Comparison of ENCODE assay signal across 9 mouse cellular contexts in the genomic region with DNA sequence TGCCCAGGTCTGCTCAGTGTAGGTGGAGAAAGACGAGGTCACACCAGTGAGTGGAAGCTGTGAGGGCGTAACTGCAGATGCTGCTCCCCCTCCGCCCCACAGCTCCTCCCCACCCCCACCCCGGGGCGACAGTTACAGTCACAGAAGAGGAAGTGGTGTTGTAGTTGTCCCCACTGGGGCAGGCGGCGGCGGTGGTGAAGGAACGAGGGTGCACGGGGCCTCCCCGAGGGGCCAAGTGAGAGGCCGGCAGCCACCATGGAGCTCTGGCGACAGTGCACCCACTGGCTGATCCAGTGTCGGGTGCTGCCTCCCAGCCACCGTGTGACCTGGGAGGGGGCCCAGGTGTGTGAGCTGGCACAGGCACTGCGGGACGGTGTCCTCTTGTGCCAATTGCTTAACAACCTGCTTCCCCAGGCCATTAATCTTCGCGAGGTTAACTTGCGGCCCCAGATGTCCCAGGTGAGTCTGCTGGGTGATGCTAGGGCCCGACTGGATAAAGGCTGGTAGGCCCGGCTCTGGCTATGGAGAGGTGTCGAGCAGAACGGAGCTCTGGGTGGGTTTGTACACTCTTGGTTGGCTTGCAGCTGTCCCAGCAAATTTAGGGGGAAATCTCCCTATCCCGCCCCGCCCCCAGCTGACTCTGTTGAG. TPM values are rescaled to one million over a fixed set of nuclear protein-coding genes. Genes with fewer than 3 reads are reported as not detected.
DNase-seq lines count a peak whose midpoint lies in the region; ATAC-seq and TF ChIP-seq lines count a peak whose summit lies in the region.
"Had no signal": no experiment of that assay in that cellular context is flagged by ENCODE, and none has a peak within 500 bp of the region (broad histone marks: within the 10 kb centered on the region; RNA-seq: fewer than 3 reads in every experiment).

TSS of gene Vav1 (plus strand) at position 158 of the 648 bp plus-strand sequence.

- no peak for TF ChIP-seq CTCF in midbrain, postnatal 0 days (IDR thresholded peaks at IDR 0.05)

- peak within 1 kb of the TSS; percentile 6; the same call in 1 of the 2 replicates for H3K4me2 ChIP-seq in heart, embryonic 15.5 days
- H3K4me2 ChIP-seq in midbrain, postnatal 0 days (ENCODE audit: low read depth, low read length, poor library complexity, severe bottlenecking) = no peak within 1 kb of the TSS
- H3K4me2 ChIP-seq: midbrain, embryonic 15.5 days had no signal

- no peak within 1 kb of the TSS for H3K9ac ChIP-seq in heart, embryonic 15.5 days
- no peak within 1 kb of the TSS for H3K9ac ChIP-seq in midbrain, postnatal 0 days (replicated peaks; ENCODE audit: low read length, poor library complexity, severe bottlenecking)
- H3K9ac ChIP-seq: midbrain, embryonic 15.5 days had no signal

- H3K27ac ChIP-seq in heart, embryonic 15.5 days = no peak within 1 kb of the TSS
- no peak within 1 kb of the TSS for H3K27ac ChIP-seq in midbrain, postnatal 0 days (ENCODE audit: low read depth, low read length)
- H3K27ac ChIP-seq: midbrain, embryonic 15.5 days had no signal

- peaks cover 17% of the 10 kb centered on the region for H3K27me3 ChIP-seq in heart, embryonic 15.5 days
- H3K27me3 ChIP-seq in midbrain, postnatal 0 days (ENCODE audit: insufficient read depth, low read length) = 0 out of 2 replicates have a peak, but pooled peaks cover under 1% of the 10 kb centered on the region

- intact Hi-C loops in heart, postnatal 10 days (cut with DNase I) = no loop called here

- DNase-seq in heart, postnatal 10 days = no peak
- peak; percentile 74 for DNase-seq in T-cell, adult 2 months (ENCODE audit: low spot score)
- peak; percentile 54 to 65 for DNase-seq in lung, adult 18-20 months
- DNase-seq in spleen, postnatal 36 days (ENCODE audit: low spot score in 2 of 2) = peak; percentile 92 to 93
- DNase-seq in midbrain, postnatal 0 days (ENCODE audit: low spot score) = no peak
- no peak for DNase-seq in kidney, adult 9 months
- no peak for DNase-seq in cerebellum, adult 8-10 months

- H3K4me3 ChIP-seq in heart, embryonic 15.5 days = peak within 1 kb of the TSS; percentile 31
- no peak within 1 kb of the TSS for H3K4me3 ChIP-seq in midbrain, postnatal 0 days (ENCODE audit: low read depth, low read length)
- H3K4me3 ChIP-seq: midbrain, embryonic 15.5 days had no signal

- H3K9me3 ChIP-seq in heart, embryonic 15.5 days (replicated peaks) = no peaks in the 10 kb centered on the region
- H3K9me3 ChIP-seq in midbrain, postnatal 0 days (ENCODE audit: low read length) = no peaks in the 10 kb centered on the region
- H3K9me3 ChIP-seq: midbrain, embryonic 15.5 days had no signal

- peaks cover 17% of the 10 kb centered on the region for H3K4me1 ChIP-seq in heart, embryonic 15.5 days (replicated peaks)
- H3K4me1 ChIP-seq in midbrain, postnatal 0 days (ENCODE audit: insufficient read depth, low read length) = 0 out of 2 replicates have a peak, but pooled peaks cover 2% of the 10 kb centered on the region

- WGBS in heart, embryonic 15.5 days = 42% methylated on average over 26 of the region's 26 CpGs
- 78% methylated on average over 26 of the region's 26 CpGs for WGBS in midbrain, postnatal 0 days

- H3K36me3 ChIP-seq in heart, embryonic 15.5 days = no peaks in the 10 kb centered on the region
- H3K36me3 ChIP-seq in midbrain, postnatal 0 days (ENCODE audit: insufficient read depth, low read length) = no peaks in the 10 kb centered on the region
- H3K36me3 ChIP-seq: midbrain, embryonic 15.5 days had no signal

- no peak for ATAC-seq in heart, embryonic 15.5 days (replicated peaks; ENCODE audit: insufficient number of reproducible peaks, insufficient read depth, low FRiP score, low read depth)
- no peak for ATAC-seq in midbrain, postnatal 0 days (ENCODE audit: low FRiP score)
- ATAC-seq: midbrain, embryonic 15.5 days had no signal

RNA-seq across cellular contexts. Expression of gene Vav1, which starts in this region (rescaled TPM):
- polyA plus RNA-seq in heart, embryonic 15.5 days (2015; fragmentation: Nextera tagmentation; extraction: Ambion mirVana) = 1.8 and 9.6 TPM in 2 replicates
- 1 to 10 TPM; 1.4 to 2.3 TPM for total RNA-seq in heart, postnatal 10 days (2021)
- total RNA-seq in midbrain, postnatal 0 days (2014; rRNA removed) = 1.5 and 2.7 TPM in 2 replicates
- polyA plus RNA-seq in midbrain, postnatal 0 days (2015; fragmentation: Nextera tagmentation; extraction: Ambion mirVana) = 1.7 and 2.0 TPM in 2 replicates

Comparison
In these comparisons a context has a peak if more than half of its experiments do, and no peak if none do; other contexts are left out.
1. DNase-seq: peak in T-cell, adult 2 months (single experiment), lung, adult 18-20 months (2 of 2) and spleen, postnatal 36 days (2 of 2); none in heart, postnatal 10 days (0 of 2), midbrain, postnatal 0 days (single experiment), kidney, adult 9 months (single experiment) and cerebellum, adult 8-10 months (single experiment).